Mouse (Mus musculus): ENCODE measurements around the gene Stxbp6.

DNA sequence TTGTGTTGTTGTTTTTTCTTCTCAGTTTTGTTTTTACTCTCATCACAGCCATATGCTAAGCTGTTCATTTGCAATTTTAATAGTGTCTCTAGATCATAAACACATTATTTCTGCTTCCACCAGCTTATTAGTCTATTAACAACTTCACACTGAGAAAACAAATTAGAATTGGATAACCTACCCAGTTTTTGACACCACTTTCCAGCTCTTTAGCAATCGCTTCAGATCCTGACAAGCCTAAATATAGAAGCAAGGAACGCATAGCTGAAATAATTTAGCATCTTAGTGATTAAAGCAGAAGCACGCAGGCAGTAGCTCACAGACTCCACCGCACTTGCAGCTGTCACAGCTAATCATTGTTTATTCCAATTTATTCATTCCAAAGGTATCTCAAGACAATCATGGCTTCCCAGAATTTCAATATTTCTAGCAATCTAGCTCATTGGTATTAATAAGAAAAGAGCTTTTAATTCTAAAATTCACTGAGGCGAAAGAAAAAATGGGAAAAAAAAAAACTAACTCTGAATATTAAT, 95.1 kb downstream of the Stxbp6 start:
- TF ChIP-seq CTCF (IDR thresholded peaks at IDR 0.05; ENCODE audit: control insufficient read depth, insufficient read depth, insufficient replicate concordance, low read depth, low read length) (no peak), POLR2A (IDR thresholded peaks at IDR 0.05; ENCODE audit: control insufficient read depth, low read depth, low read length) (no peak)

Data from testis, adult 2 months (tissue).